Mouse (Mus musculus) embryonic facial prominence, embryonic 13.5 days (tissue): ENCODE measurements at regions not wholly inside any gene's neighbourhood (a gene's known extent, or its start where the extent isn't known, plus 50 kb on each side); places are given as distances from the start of the nearest gene placed in this dataset.

Experiments
- ATAC-seq: fragments of 200-750 bp; cut with Nextera tagmentation; 2 replicates; pipeline ENCODE4 v1.8.0; 2017; ENCODE audit warnings: low read depth; ENCODE audit not compliant: insufficient number of reproducible peaks, insufficient read depth, low FRiP score, low TSS enrichment
- H3K27ac ChIP-seq: fragments of 300-500 bp; sonication (generic); 2 replicates; pipeline ENCODE4 v1.5.1; 2015; ENCODE audit warnings: moderate library complexity, mild to moderate bottlenecking, inconsistent platforms
- H3K27me3 ChIP-seq: fragments of 300-500 bp; sonication (generic); 2 replicates; pipeline ENCODE4 v1.6.1; 2015; ENCODE audit warnings: mild to moderate bottlenecking, inconsistent platforms
- H3K36me3 ChIP-seq: fragments of 300-500 bp; sonication (generic); 2 replicates; pipeline ENCODE4 v1.6.1; 2015; ENCODE audit warnings: mild to moderate bottlenecking, inconsistent platforms
- H3K4me1 ChIP-seq: fragments of 300-500 bp; sonication (generic); 2 replicates; pipeline ENCODE4 v1.6.1; 2015; ENCODE audit warnings: inconsistent platforms
- H3K4me2 ChIP-seq: fragments of 300-500 bp; sonication (generic); 2 replicates; pipeline ENCODE4 v1.6.1; 2015; ENCODE audit warnings: moderate library complexity, mild to moderate bottlenecking, inconsistent platforms
- H3K4me3 ChIP-seq: fragments of 300-500 bp; sonication (generic); 2 replicates; pipeline ENCODE4 v1.5.1; 2015; ENCODE audit warnings: mild to moderate bottlenecking, inconsistent platforms
- H3K9ac ChIP-seq: fragments of 300-500 bp; sonication (generic); 2 replicates; pipeline ENCODE4 v1.6.1; 2015; ENCODE audit warnings: mild to moderate bottlenecking, inconsistent platforms
- H3K9me3 ChIP-seq: fragments of 300-500 bp; sonication (generic); 2 replicates; pipeline ENCODE4 v1.6.1; 2016; ENCODE audit warnings: inconsistent platforms
- WGBS: fragments of 180-500 bp; shearing (Covaris S2); methylation state at CpG from one replicate; pipeline ENCODE4 v1.1.7; 2015; ENCODE audit warnings: mixed read lengths; 5-methylcytosine and 5-hydroxymethylcytosine counted together

- ATAC-seq, result no peak
- Histone ChIP-seq H3K9me3 (no peaks in the 10 kb centered on the region), H3K36me3 (no peaks in the 10 kb centered on the region), H3K27me3 (no peaks in the 10 kb centered on the region), H3K4me1 (no peaks in the 10 kb centered on the region), H3K9ac (no peak overlapping the region), H3K27ac (no peak overlapping the region), H3K4me3 (no peak overlapping the region), H3K4me2 (no peak overlapping the region)
- WGBS, result 71% methylated on average over 6 of the region's 6 CpGs
Measured at GRCm38 (mm10) chr16:65718791-65719472, 96.1 kb upstream of the Vgll3 start.

GRCm38 (mm10) chr16:65720953-65721352 lies 94.1 kb upstream of the Vgll3 start:
- no peak overlapping the region for H3K27ac ChIP-seq
- H3K27me3 ChIP-seq, result no peaks in the 10 kb centered on the region
- no peak overlapping the region for H3K4me2 ChIP-seq
- no peak overlapping the region for H3K4me3 ChIP-seq
- no peak for ATAC-seq
- H3K4me1 ChIP-seq, result no peaks in the 10 kb centered on the region
- WGBS, result 68% methylated on average over 4 of the region's 4 CpGs
- H3K9ac ChIP-seq, result no peak overlapping the region
- no peaks in the 10 kb centered on the region for H3K9me3 ChIP-seq
- H3K36me3 ChIP-seq, result no peaks in the 10 kb centered on the region

GRCm38 (mm10) chr16:65725559-65726269 lies 89.3 kb upstream of the Vgll3 start:
- 83% methylated on average over 5 of the region's 5 CpGs for WGBS
- no peak overlapping the region for H3K4me3 ChIP-seq
- no peak overlapping the region for H3K4me2 ChIP-seq
- no peak for ATAC-seq
- H3K9ac ChIP-seq, result no peak overlapping the region
- H3K4me1 ChIP-seq, result no peaks in the 10 kb centered on the region
- H3K36me3 ChIP-seq, result no peaks in the 10 kb centered on the region
- H3K9me3 ChIP-seq, result no peaks in the 10 kb centered on the region
- no peaks in the 10 kb centered on the region for H3K27me3 ChIP-seq
- no peak overlapping the region for H3K27ac ChIP-seq

- Histone ChIP-seq H3K36me3 (no peaks in the 10 kb centered on the region), H3K27me3 (no peaks in the 10 kb centered on the region), H3K9ac (no peak overlapping the region), H3K27ac (no peak overlapping the region), H3K4me3 (no peak overlapping the region), H3K9me3 (no peaks in the 10 kb centered on the region), H3K4me1 (no peaks in the 10 kb centered on the region), H3K4me2 (no peak overlapping the region)
- 70% methylated on average over 3 of the region's 3 CpGs for WGBS
- no peak for ATAC-seq
Measured at GRCm38 (mm10) chr16:65726289-65726688, 88.8 kb upstream of the Vgll3 start.

- ATAC-seq, result no peak
Measured at GRCm38 (mm10) chr16:65729322-65729721, 85.7 kb upstream of the Vgll3 start.

GRCm38 (mm10) chr16:65739652-65740051 lies 75.4 kb upstream of the Vgll3 start:
- 88% methylated on average over 3 of the region's 3 CpGs for WGBS

More at GRCm38 (mm10) chr16:65729322-65729721, 85.7 kb upstream of the Vgll3 start:
- Histone ChIP-seq H3K36me3 (no peaks in the 10 kb centered on the region), H3K27ac (no peak overlapping the region), H3K4me1 (no peaks in the 10 kb centered on the region), H3K4me2 (no peak overlapping the region), H3K27me3 (no peaks in the 10 kb centered on the region), H3K9me3 (no peaks in the 10 kb centered on the region), H3K4me3 (no peak overlapping the region), H3K9ac (no peak overlapping the region)
- 75% methylated on average over 4 of the region's 4 CpGs for WGBS

GRCm38 (mm10) chr16:65742951-65743350 lies 72.1 kb upstream of the Vgll3 start:
- Histone ChIP-seq H3K27ac (peak overlapping the region; percentile 55; the same call in 1 of the 2 replicates), H3K4me3 (no peak overlapping the region), H3K4me2 (no peak overlapping the region), H3K9ac (no peak overlapping the region), H3K27me3 (no peaks in the 10 kb centered on the region), H3K36me3 (no peaks in the 10 kb centered on the region), H3K4me1 (no peaks in the 10 kb centered on the region), H3K9me3 (no peaks in the 10 kb centered on the region)
- no peak for ATAC-seq

More at GRCm38 (mm10) chr16:65739652-65740051, 75.4 kb upstream of the Vgll3 start:
- Histone ChIP-seq H3K36me3 (no peaks in the 10 kb centered on the region), H3K9me3 (no peaks in the 10 kb centered on the region), H3K27ac (no peak overlapping the region), H3K27me3 (no peaks in the 10 kb centered on the region), H3K9ac (no peak overlapping the region), H3K4me3 (no peak overlapping the region), H3K4me2 (no peak overlapping the region), H3K4me1 (no peaks in the 10 kb centered on the region)
- ATAC-seq, result no peak

- Histone ChIP-seq H3K4me1 (no peaks in the 10 kb centered on the region), H3K4me2 (no peak overlapping the region), H3K4me3 (no peak overlapping the region), H3K9me3 (no peaks in the 10 kb centered on the region), H3K36me3 (no peaks in the 10 kb centered on the region), H3K27me3 (no peaks in the 10 kb centered on the region), H3K9ac (no peak overlapping the region), H3K27ac (no peak overlapping the region)
- WGBS, result 51% methylated on average over 2 of the region's 2 CpGs
- no peak for ATAC-seq
Measured at GRCm38 (mm10) chr16:65755667-65756066, 59.4 kb upstream of the Vgll3 start.
